12 mouse cellular contexts compared by ENCODE assay signal in the genomic region with DNA sequence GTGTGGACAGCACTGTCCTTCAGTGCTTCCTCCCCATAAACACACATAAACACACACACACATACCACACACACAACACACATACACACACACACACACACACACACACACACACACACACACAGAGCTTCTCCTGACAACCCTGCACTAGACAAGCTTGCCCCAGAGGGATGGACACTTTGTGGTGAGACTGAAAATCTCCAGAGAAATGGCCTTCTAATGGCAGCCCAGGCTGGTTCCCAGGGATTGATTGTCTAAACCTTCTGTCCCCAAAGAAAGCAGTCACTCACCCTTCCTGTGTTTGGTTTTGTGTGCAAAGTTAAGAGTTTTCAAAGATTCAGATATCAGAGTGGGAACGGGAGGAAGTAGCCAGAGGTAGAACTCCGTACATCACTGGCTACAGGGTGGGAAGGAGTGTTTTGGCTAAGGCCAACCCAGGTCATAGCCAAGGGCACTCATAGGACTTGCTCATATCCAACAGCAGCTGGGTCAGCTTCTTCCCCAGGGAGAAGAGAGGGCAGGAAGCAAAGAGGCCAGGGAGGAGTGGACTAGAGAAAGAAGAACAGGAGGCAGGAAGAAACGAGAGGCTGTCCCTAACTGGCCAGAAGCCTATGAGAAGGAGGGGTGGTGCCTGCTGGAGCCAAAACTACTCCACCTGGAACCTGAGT.
DNase-seq lines count a peak whose midpoint lies in the region; ATAC-seq and TF ChIP-seq lines count a peak whose summit lies in the region.
"Had no signal": no experiment of that assay in that cellular context is flagged by ENCODE, and none has a peak within 500 bp of the region (broad histone marks: within the 10 kb centered on the region; RNA-seq: fewer than 3 reads in every experiment).

No protein-coding gene starts in this region.

- H3K9me3 ChIP-seq in hindbrain, embryonic 14.5 days (ENCODE audit: control insufficient read depth, low read length) = no peaks in the 10 kb centered on the region
- H3K9me3 ChIP-seq in hindbrain, embryonic 12.5 days (replicated peaks) = no peaks in the 10 kb centered on the region
- H3K9me3 ChIP-seq in CH12.LX (replicated peaks; ENCODE audit: low read length) = no peaks in the 10 kb centered on the region
- H3K9me3 ChIP-seq in forebrain, embryonic 12.5 days = no peaks in the 10 kb centered on the region
- H3K9me3 ChIP-seq: megakaryocyte, embryonic 14.5 days; neural tube, embryonic 12.5 days had no signal

- dilution Hi-C loops in CH12.LX (cut with MboI; ENCODE audit: extremely low pct_ligation_motif_present, extremely low pct_unique_long_range_greater_than_20kb, low sequenced_read_pairs) = no loop called here

- ATAC-seq in hindbrain, embryonic 14.5 days (ENCODE audit: low FRiP score) = no peak
- no peak for ATAC-seq in hindbrain, embryonic 12.5 days (ENCODE audit: low FRiP score)
- no peak for ATAC-seq in megakaryocyte progenitor cell, adult 5-6 weeks (replicated peaks; ENCODE audit: poor library complexity)
- ATAC-seq in forebrain, embryonic 12.5 days (ENCODE audit: low FRiP score) = no peak

- no peak overlapping the region for H3K4me2 ChIP-seq in hindbrain, embryonic 14.5 days (replicated peaks)
- H3K4me2 ChIP-seq in hindbrain, embryonic 12.5 days (replicated peaks) = no peak overlapping the region
- no peak overlapping the region for H3K4me2 ChIP-seq in CH12.LX (ENCODE audit: insufficient read depth, low read depth, poor library complexity, severe bottlenecking)
- H3K4me2 ChIP-seq in forebrain, embryonic 12.5 days = no peak overlapping the region
- H3K4me2 ChIP-seq: neural tube, embryonic 12.5 days had no signal

- TF ChIP-seq POLR2A in CH12.LX (IDR thresholded peaks at IDR 0.05; ENCODE audit: low read depth, low read length) = no peak

- no peak for DNase-seq in hindbrain, embryonic 14.5 days (ENCODE audit: low spot score)
- DNase-seq in CH12.LX (ENCODE audit: extremely low read depth) = peak; percentile 25
- peak; percentile 69 to 82 for DNase-seq in heart, adult 18-20 months
- DNase-seq in kidney, adult 9 months = peak; percentile 34
- DNase-seq in left cerebral cortex, adult 18-20 months (ENCODE audit: low spot score in 2 of 2) = no peak
- DNase-seq: cerebellum, adult 9-10 months; thymus, adult 18-20 months had no signal

- 73% methylated on average over 3 of the region's 3 CpGs for WGBS in hindbrain, embryonic 14.5 days
- WGBS in hindbrain, embryonic 12.5 days = 67% methylated on average over 3 of the region's 3 CpGs
- WGBS in forebrain, embryonic 12.5 days = 79% methylated on average over 3 of the region's 3 CpGs

- no peaks in the 10 kb centered on the region for H3K79me2 ChIP-seq in CH12.LX (replicated peaks; ENCODE audit: control insufficient read depth, extremely low read depth, insufficient read depth, poor library complexity, severe bottlenecking)

- no peak for TF ChIP-seq CTCF in CH12.LX (conservative IDR thresholded peaks at IDR 0.05 in 1 of 2, IDR thresholded peaks at IDR 0.05 in 1 of 2; ENCODE audit: low read depth in 2 of 2, low read length in 2 of 2)

- no peak for TF ChIP-seq EP300 in CH12.LX (IDR thresholded peaks at IDR 0.05; ENCODE audit: low read length)

- H3K36me3 ChIP-seq in hindbrain, embryonic 14.5 days (replicated peaks; ENCODE audit: control insufficient read depth, insufficient read depth) = peaks cover 6% of the 10 kb centered on the region; the same call in 1 of the 2 replicates
- H3K36me3 ChIP-seq in hindbrain, embryonic 12.5 days = no peaks in the 10 kb centered on the region
- H3K36me3 ChIP-seq in CH12.LX (replicated peaks in 1 of 2; ENCODE audit: control insufficient read depth in 1 of 2, insufficient read depth in 1 of 2, low read length in 1 of 2) = peaks cover 14 to 41% of the 10 kb centered on the region in 2 experiments
- H3K36me3 ChIP-seq in forebrain, embryonic 12.5 days (replicated peaks) = no peaks in the 10 kb centered on the region

- no peak overlapping the region for H3K9ac ChIP-seq in hindbrain, embryonic 14.5 days
- no peak overlapping the region for H3K9ac ChIP-seq in hindbrain, embryonic 12.5 days
- no peak overlapping the region for H3K9ac ChIP-seq in CH12.LX (ENCODE audit: insufficient read depth, low read depth)
- no peak overlapping the region for H3K9ac ChIP-seq in forebrain, embryonic 12.5 days

- peak overlapping the region; percentile 41; the same call in 1 of the 2 replicates for H3K27ac ChIP-seq in hindbrain, embryonic 14.5 days
- no peak overlapping the region for H3K27ac ChIP-seq in hindbrain, embryonic 12.5 days
- H3K27ac ChIP-seq in CH12.LX (ENCODE audit: insufficient read depth, low read depth) = no peak overlapping the region
- H3K27ac ChIP-seq in forebrain, embryonic 12.5 days = no peak overlapping the region
- H3K27ac ChIP-seq: neural tube, embryonic 12.5 days had no signal

- in situ Hi-C loops in CH12.LX (cut with MboI; ENCODE audit: low pct_ligation_motif_present, low pct_unique_long_range_greater_than_20kb, low sequenced_read_pairs) = no loop called here

- TF ChIP-seq RAD21 in CH12.LX (IDR thresholded peaks at IDR 0.05; ENCODE audit: low read depth, low read length) = no peak

- no peaks in the 10 kb centered on the region for H3K4me1 ChIP-seq in hindbrain, embryonic 14.5 days (replicated peaks; ENCODE audit: control insufficient read depth, insufficient read depth, low read length)
- H3K4me1 ChIP-seq in hindbrain, embryonic 12.5 days = peaks cover 8% of the 10 kb centered on the region; the same call in 1 of the 2 replicates
- H3K4me1 ChIP-seq in CH12.LX (ENCODE audit: control insufficient read depth in 1 of 2, insufficient read depth in 2 of 2) = peaks cover 7 to 34% of the 10 kb centered on the region in 2 experiments; a peak in 3 of 4 replicates
- no peaks in the 10 kb centered on the region; the same call in 1 of the 2 replicates for H3K4me1 ChIP-seq in forebrain, embryonic 12.5 days
- H3K4me1 ChIP-seq: neural tube, embryonic 12.5 days had no signal

- H3K27me3 ChIP-seq in hindbrain, embryonic 14.5 days (ENCODE audit: control insufficient read depth, insufficient read depth, low read length) = no peaks in the 10 kb centered on the region
- H3K27me3 ChIP-seq in hindbrain, embryonic 12.5 days = no peaks in the 10 kb centered on the region
- H3K27me3 ChIP-seq in CH12.LX (replicated peaks) = no peaks in the 10 kb centered on the region
- no peaks in the 10 kb centered on the region for H3K27me3 ChIP-seq in forebrain, embryonic 12.5 days
- H3K27me3 ChIP-seq: megakaryocyte, embryonic 14.5 days; neural tube, embryonic 12.5 days had no signal

- no peak overlapping the region for H3K4me3 ChIP-seq in hindbrain, embryonic 14.5 days (replicated peaks; ENCODE audit: low read length)
- no peak overlapping the region for H3K4me3 ChIP-seq in hindbrain, embryonic 12.5 days
- no peak overlapping the region for H3K4me3 ChIP-seq in CH12.LX (replicated peaks in 1 of 3; ENCODE audit: low read depth in 2 of 3, low read length in 2 of 3, poor library complexity in 1 of 3)
- H3K4me3 ChIP-seq in forebrain, embryonic 12.5 days (replicated peaks) = no peak overlapping the region
- H3K4me3 ChIP-seq: megakaryocyte, embryonic 14.5 days; neural tube, embryonic 12.5 days had no signal

TF ChIP-seq in CH12.LX, 34 proteins besides CTCF, POLR2A, EP300 and RAD21:
- TF ChIP-seq MAFK (IDR thresholded peaks at IDR 0.05; ENCODE audit: insufficient replicate concordance, low read length) (no peak), ELF1 (IDR thresholded peaks at IDR 0.05; ENCODE audit: low read depth, low read length) (no peak), ZKSCAN1 (IDR thresholded peaks at IDR 0.05; ENCODE audit: borderline replicate concordance, low read depth, low read length) (no peak), BHLHE40 (IDR thresholded peaks at IDR 0.05; ENCODE audit: low read depth, low read length) (no peak), KAT2A (IDR thresholded peaks at IDR 0.05; ENCODE audit: insufficient replicate concordance, low read length) (no peak), USF2 (conservative IDR thresholded peaks at IDR 0.05; ENCODE audit: low read depth, low read length) (no peak), TCF12 (IDR thresholded peaks at IDR 0.05; ENCODE audit: low read depth, low read length) (no peak), JUN (IDR thresholded peaks at IDR 0.05; ENCODE audit: insufficient read depth, low read depth, low read length) (no peak), USF1 (IDR thresholded peaks at IDR 0.05; ENCODE audit: low read depth, low read length) (no peak), CHD2 (IDR thresholded peaks at IDR 0.05; ENCODE audit: low read length) (no peak)

Comparison
In these comparisons a context has a peak if more than half of its experiments do, and no peak if none do; other contexts are left out.
1. DNase-seq: peak in CH12.LX (single experiment), heart, adult 18-20 months (2 of 2) and kidney, adult 9 months (single experiment); none in hindbrain, embryonic 14.5 days (single experiment) and left cerebral cortex, adult 18-20 months (0 of 2).